Mouse (Mus musculus): Measurements from ENCODE around the gene Rnf168.

GRCm38 (mm10) chr16:32323953-32324352 lies 46.7 kb downstream of the Rnf168 start:
- no peak for TF ChIP-seq ZC3H11A (IDR thresholded peaks at IDR 0.05; ENCODE audit: borderline replicate concordance, low read depth, low read length)
- no peak for TF ChIP-seq CHD2 (IDR thresholded peaks at IDR 0.05; ENCODE audit: low read depth, low read length)
- TF ChIP-seq MAFK (IDR thresholded peaks at IDR 0.05; ENCODE audit: insufficient read depth, low read depth, low read length): no peak

Measured in ES-E14 (cell line).